Mouse (Mus musculus) yolk sac, embryonic 10.5 days (tissue): ENCODE measurements around the gene Dnajb14.
A peak's percentile ranks its signal among the peaks of the same experiment; 100 is the strongest.
"Not testable (repeated sequence)": the region's sequence is repeated elsewhere in the genome, so short reads cannot be mapped to it uniquely, and the experiment has no call there.

ENCODE experiments used
- DNase-seq: peaks from one replicate; pipeline ENCODE4 v3.0.0-alpha.2; 2017; ENCODE audit warnings: low spot score

The Dnajb14 gene

GRCm38 (mm10) chr3:137863330-137864123, 3.9 kb upstream of the Dnajb14 start:
- no peak for DNase-seq

GRCm38 (mm10) chr3:137864124-137864987, 3.1 kb upstream of the Dnajb14 start, which contains the start of gene H2afz:
TSS of gene H2afz (plus strand) at chr3:137864487.
- peak; percentile 98 for DNase-seq

- peak; percentile 92 for DNase-seq
Measured at GRCm38 (mm10) chr3:137864988-137865982, 2.2 kb upstream of the Dnajb14 start.

DNA sequence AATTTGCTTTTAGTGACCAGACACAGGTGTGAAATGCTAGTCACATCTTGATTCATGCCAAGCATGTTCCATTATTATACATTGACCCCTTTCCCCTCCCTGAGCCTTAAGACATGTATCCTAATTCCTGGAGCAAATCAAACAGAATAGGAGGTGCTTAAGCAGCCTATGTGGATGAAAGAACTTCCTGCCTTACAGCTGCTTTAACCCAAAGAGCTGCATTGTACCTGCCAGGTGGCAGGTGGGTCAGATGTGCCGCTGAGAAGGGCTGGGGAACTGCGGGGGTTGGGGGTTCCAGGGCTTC, 390 bp upstream of the Dnajb14 start:
- DNase-seq, result no peak

DNA sequence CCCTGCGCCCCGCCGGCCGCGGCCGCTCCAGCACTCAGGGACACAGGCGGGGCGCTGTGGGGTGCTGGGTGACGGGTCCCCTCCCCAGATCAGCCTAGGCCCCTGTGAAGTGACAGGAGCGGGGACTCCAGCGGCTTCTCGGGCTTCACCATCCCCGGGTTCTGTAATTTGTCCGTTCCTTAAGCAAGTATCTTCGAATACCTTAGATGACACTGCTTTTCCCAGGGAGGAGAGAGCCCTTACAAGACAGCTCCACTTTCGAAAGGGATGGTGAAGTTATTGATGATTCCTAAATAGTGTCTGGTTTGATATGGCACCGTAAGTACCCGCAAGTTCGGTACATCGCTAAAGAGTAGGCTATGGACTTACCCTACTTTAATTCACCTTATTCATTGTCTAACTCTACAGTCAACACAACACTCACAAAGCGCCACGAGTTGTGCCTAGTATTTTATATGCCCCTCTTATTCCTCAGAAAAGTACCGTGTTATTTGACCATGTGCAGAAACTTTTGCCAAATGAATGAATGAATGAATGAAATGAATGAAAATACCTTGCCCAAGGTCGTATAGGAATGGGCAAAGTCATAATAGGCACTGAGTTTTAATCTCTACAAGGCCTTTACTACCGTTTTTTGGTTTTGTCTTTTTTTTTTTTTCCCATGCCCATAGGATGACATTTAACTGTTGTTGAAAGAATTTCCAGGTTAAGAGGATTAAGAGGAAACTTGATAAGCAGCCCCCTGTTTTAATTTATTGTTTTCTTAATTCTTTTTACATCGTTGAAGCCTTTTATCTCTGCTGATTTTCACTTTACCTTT, 829 bp downstream of the Dnajb14 start:
- DNase-seq, result no peak

- no peak for DNase-seq
Measured at GRCm38 (mm10) chr3:137869395-137869794, 1.9 kb downstream of the Dnajb14 start.

DNA sequence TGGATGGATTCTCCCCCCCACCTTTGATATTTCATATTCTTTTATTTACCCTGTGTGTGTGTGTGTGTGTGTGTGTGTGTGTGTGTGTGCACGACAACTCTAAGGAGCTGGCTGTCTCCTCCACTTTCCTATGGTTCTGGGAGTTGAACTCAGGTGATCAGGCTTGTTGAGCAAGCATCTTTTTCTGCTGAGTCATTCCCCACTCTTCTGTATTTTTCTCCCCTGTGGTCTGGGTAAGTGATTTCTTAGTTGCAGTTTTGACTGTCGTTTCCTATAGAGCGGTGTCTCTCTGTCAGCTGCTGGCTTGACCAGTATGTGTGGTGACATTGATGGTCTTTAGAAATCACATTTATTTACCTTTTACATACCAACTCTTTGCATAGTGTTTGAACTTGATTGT, 11.8 kb downstream of the Dnajb14 start:
- no peak for DNase-seq

- no peak for DNase-seq
Measured at GRCm38 (mm10) chr3:137880109-137880748, 12.8 kb downstream of the Dnajb14 start.

DNA sequence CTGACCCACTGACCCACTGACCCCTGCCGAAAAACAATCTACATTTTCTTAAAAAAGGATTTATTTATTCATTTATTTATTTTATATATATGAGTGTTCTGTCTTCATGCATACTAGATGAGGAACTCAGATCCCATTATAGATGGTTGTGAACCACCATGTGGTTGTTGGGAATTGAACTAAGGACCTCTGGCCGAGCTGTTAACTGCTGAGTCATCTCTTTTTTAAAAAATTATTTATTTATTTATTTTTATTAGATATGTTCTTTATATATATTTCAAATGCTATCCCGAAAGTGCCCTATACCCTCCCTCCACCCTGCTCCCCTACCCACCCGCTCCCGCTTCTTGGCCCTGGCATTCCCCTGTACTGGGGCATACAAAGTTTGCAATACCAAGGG, 13.6 kb downstream of the Dnajb14 start:
- no peak for DNase-seq

GRCm38 (mm10) chr3:137887961-137888360, 20.5 kb downstream of the Dnajb14 start:
- DNase-seq, result peak; percentile 8

DNA sequence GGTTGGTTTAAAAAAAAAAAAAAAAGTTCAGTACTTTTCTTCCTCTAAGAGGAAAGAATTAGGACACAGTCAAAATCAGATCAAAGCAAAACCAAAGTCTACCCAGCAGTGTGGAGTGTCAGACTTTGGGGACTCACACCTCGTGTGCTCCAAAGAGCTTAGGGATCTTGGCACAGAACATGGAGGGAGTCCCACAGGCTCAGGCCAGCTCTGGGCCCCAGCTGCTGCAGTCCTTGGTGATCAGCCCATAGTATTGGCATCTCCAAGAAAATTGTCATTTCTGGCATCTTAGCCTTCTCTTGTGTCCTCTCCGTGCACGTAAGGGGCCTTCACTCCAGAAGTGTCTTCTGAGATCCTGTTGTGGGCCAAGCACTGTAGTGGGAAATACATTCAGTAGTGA, 23.6 kb downstream of the Dnajb14 start:
- no peak for DNase-seq

DNA sequence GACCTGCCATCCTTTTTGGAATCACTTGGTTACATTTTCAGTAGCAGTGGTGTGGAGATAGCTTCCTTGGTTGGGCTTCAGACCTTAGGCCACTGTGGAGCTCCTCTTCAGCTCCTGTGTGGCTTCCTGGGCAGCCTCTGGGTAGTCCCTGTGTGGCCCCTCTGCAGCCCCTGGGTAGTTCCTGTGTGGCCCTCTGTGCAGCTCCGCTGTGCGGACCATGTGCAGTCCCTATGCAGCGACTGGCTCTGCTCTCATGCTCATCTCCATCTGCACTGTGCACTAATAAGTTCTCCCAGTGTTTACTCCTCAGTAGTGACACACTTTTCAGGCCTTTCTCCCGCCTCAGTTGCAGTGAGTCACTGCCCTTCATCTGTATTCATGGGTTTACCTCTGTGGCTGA, 24.6 kb downstream of the Dnajb14 start:
- DNase-seq, result no peak

DNA sequence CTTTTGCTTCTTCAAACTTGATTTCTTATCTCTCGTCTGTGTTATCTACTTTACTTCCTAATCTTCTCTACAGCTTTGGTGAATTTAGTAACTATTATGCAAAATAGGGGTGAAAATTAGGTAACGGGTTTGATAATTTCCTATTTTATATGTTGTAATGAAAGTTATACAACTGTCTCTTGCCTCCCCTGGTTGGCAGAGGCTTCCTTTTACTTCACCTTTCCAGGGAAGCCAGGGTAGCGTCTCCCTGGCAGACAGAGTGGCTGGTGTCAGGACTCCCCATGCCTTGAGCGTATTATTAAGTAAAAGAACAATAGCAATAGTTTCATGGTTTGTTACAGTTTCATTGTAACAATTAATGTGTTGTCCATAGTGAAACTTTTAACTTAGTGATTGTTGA, 26.3 kb downstream of the Dnajb14 start:
- DNase-seq, result no peak

- DNase-seq, result no peak
Measured at GRCm38 (mm10) chr3:137895196-137895595, 27.7 kb downstream of the Dnajb14 start.

- DNase-seq, result no peak
Measured at GRCm38 (mm10) chr3:137896386-137896785, 28.9 kb downstream of the Dnajb14 start.

DNA sequence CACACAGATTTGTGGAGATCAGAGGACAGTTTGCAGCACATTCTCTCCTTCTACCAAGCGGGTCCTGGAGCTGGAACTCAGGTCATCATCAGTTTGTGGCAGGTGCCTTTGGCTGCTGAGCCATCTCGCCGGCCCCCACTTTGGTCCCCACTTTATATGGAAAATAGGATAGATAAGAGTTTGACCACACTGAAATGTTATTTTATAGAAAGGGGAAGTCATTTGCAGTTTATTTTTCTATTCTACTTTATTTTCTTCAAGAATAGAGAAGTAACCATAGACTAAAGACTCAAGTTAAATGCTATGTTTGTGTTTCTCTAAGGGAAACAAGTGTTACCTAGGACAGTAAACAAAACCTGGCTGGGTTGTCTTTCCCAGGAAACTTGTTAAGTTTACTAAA, 29.4 kb downstream of the Dnajb14 start:
- no peak for DNase-seq

GRCm38 (mm10) chr3:137897685-137898084, 30.2 kb downstream of the Dnajb14 start:
- no peak for DNase-seq

- DNase-seq, result no peak
Measured at GRCm38 (mm10) chr3:137900149-137900548, 32.7 kb downstream of the Dnajb14 start.

GRCm38 (mm10) chr3:137913093-137913492, 45.6 kb downstream of the Dnajb14 start:
- no peak for DNase-seq

- DNase-seq, result not testable (repeated sequence)
Measured at GRCm38 (mm10) chr3:137914567-137914966, 47.1 kb downstream of the Dnajb14 start.
